Mouse (Mus musculus) kidney, adult 11 months (tissue): ENCODE data around the gene Ranbp10.

Experiments used
- DNase-seq: peaks from one replicate; pipeline ENCODE4 v3.0.0; 2022

The Ranbp10 gene

DNA sequence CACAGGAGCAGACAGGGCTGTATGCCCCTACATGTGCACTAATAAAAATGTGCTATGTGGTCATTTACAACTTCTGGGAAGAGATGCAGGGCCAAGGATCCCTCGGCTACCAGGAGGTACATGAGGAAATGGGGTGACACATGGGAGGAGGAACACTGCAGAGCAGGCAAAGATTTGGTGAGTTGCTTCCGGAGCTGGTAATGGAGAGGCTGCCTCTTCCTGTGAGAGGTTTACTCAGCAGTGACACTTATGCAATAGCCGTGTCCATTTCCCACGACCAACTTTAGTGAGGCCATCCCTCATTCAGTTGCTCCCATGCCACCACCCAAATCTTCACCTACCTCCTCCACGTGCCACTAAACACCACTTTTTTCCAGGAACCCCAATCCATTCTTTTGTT is 46.9 kb downstream of the Ranbp10 start:
- no peak for DNase-seq

DNA sequence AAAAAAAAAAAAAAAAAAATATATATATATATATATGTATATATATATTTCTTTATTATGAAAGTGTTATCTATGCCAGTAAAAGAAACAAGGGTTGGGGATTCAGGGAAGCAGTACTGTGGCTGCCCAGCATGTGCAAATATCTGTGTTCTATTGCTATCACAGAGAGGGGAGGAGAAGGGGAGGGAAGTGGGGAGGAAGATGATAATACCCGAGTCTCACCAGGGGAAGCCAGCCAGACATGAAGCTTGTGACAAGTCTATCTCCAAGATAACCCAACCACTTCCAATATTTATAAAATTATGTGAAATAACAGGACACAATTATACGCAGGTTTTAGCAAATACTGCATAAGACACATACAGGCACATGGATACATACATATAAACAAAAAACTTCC is 49.3 kb downstream of the Ranbp10 start:
- no peak for DNase-seq

DNA sequence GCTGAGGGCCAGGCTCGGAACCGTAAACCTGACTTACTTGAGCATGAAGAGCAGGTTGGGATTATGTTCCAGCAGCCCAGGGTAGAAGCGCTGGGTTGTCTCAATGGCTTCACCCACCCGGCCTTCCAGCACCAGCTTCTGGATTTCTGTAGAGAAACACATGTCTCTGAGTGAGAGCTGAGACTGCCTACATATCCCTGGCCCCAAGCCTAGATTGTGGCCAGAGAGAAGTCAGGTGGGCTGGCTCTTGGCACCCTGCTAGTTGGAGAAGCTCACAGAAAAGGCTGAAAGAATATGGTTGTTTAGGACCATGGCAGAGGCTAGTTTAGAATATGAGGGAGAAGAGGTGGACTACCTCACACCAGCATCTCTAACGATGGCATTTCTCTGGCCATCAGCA is 52.7 kb downstream of the Ranbp10 start:
- no peak for DNase-seq

DNA sequence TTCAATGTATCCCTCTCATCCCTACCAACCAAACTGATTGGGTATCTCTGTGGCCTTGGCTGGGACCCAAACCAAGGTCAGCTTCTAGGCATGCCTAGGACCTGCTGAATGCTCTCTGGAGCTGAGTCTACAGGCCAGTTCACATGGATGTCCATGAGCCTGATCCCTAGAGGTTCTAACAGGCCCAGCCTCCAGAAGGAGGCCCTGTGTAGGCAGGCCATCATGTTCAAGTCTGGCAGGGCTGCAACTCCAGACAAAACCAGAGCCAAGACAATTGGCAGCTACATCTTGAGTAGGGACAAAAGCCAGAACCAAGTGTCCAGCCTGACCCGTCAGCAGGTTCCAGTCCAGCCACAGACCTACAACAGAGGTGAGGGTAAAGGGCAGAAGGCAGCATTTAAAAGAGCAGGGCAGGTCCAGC is 53.7 kb downstream of the Ranbp10 start:
- no peak for DNase-seq

DNA sequence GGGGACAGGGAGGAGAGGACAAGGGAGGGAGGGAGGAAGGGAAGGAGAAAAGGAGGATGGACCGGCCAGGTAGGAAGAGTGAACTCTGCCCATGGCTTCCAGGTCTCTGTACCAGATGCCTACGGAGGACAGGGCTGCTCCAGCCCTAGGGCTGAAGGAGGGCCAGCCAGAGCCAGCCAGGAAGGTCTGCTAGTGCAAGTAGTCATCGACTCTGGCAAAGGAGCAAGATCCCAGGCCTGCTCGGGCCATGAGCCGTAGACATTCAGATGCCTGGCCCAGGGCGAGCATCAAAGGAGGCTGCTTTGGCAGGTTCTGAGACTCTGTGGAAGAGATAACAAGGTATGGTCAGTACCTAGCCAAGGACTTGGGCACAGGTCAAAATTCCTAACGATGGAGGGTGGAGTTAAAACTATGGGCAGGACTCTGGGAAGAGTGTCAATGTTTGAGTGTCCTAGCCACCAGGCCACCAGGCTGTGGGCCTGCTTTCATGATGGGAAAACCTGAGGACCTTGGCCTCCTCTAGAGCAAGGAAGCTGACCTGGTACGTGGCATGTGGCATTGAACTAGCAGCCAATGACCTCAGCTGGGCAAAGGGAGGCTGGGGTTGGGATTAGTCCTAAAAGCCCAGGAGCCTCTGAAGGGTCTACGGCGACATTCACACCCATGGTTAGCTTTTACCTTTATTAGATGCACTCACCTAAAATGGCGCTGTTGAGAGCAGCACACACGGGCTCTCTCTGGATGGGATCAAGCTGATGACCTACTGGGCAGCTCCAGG is 55.6 kb downstream of the Ranbp10 start:
- DNase-seq, result no peak

DNA sequence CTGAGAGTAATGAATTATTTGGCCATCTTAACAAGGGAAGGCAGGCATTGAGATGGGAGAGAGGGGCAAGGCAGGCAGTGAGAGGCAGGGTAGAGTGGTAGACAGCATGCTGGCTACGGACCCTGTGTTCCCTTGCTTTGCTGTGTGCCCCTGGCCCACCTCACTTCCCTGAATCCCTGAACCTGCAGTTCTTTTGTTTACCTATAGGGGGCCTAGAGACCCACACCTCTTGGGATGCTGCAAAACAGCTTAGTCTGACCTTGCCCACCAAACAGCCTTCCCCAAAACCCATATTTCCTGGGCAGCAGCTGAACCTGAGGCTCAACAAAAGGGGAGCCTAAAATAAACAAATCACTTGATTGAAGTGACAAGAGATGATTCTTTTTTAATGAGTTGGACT is 56.5 kb downstream of the Ranbp10 start:
- no peak for DNase-seq

DNA sequence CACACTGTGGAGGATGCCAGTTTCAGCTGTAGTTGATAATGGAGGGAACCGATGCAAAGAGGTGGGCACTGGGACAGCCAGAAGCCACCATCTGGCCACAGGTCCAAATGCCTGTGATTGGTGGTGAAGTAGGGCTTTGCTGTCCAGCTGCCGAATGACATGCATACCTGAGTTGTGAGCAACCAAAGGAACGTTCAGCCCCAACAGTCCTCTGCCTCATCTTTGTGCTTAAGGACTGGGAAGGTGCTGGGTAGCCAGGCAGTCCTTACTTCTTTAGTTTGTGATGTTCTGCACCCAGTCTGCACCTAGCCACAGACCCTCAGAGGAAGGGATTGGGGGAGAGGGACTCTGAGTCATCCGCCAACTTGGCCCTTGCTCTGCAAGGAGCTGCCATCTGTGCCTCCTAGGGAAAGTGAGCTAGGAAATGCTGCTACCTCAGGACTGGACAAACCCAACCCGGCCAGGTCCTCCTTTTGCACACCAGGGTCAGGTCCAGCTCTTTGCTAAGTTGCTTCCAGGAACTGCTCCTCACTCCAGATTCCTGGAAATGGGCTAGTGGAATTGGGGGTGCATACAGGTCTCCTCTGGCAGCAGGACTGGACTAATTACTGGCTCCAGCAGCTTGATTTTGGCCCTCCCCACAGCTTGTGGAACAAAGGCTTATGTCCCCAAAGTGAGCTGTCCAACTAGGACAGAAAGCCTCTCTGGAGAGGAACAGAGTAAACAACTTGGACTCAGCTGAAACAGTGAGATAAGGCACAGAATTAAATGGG is 58.5 kb downstream of the Ranbp10 start:
- no peak for DNase-seq

DNA sequence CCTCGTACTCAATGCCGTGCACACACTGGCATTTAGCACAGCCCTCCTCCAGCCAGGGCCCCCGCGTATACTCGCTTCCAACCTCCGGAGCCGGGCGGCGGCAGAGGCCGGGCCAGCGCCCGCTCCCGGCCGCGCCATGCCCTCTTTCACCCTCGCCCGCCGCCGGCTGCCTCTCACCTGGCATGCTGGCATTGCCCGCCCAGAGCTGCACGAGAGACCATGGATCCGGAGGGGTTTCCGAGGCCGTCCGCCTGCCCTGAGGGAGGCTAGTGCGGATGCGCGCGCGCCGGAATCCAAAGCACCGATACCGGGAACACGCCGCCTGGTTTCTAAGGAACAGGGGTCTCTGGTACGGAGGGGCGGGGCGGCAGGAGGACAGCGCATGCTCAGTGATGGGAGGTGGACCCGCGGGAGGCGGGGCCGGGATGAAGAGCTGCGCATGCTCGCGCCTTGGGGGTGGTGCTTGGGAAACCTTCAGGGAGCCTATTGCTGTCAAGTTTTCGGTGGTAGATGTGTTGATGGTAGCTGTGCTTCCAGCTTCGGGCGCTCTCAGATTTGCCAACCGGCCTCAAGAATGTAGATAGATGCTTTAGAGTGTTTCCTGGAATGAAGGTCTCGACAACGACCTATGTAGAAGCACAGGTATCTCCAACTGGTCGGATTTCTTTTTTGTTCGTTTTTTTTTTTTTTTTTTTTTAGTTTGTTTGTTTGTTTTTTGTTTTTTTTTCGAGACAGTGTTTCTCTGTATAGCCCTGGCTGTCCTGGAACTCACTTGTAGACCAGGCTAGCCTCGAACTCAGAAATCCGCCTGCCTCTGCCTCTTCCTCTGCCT is 68.7 kb downstream of the Ranbp10 start, which contains the start of gene Gfod2:
TSS of gene Gfod2 (minus strand) at position 388 of the 832 bp plus-strand sequence.
- peak; percentile 97 for DNase-seq

DNA sequence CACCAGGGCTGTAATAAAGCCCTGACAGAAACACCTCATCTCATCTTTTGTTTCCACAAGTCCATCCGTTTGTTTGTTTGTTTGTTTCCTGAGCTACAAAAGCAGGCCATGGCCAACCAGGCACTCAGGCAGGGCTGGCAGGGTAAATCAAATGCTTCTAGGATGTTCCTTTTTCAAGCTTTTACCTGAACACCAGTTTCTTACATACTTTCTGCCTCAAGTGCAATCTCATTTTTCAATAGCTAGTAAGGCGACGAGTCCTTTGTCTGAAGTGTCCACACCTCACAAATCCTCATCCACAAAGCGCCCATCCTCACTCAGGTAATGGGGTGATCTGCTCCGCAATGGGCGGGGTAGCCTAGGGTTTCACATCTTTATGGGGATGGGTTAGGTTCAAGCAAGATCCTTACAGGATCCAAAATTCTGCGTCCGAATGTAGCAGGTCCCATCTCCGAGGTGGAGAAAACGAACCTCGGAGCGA is 69.3 kb downstream of the Ranbp10 start:
- DNase-seq, result no peak

DNA sequence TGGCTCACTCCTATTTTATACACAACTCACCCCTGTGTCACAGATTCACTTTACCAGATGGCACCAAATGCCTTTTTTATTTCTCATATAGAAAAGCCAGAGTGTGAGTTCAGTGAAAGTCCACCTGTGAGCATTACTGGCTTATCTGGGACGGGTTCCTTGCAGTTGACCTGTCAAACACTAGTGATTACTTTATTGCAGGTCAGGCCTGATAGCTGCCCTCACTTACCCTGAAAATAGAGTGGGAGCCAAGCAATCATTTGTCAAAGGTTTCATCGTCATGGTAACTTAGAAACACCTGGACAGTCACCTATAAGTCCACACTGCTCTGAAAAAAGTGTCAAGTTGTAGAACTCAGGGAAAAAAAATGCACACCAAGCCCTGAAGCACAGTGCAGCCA is 72.5 kb downstream of the Ranbp10 start:
- no peak for DNase-seq

DNA sequence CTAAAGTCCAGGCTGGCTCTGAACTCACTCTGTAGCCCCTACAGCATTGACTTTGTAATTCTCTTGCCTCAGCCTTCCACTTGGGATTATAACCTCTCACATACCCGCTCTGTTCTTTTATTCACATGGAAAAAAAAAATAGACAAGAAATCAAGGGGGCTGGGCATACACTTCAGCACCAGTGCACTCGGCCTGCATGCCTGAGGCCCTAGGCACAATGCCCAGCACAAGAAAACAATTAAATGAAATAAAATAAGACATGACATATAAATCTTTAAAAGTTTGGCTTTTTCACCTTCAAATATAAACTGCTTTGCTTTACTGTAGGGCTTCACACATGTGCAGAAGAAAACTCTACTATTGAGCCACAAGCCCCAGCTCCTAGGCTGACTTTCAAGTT is 73.2 kb downstream of the Ranbp10 start:
- DNase-seq, result no peak

DNA sequence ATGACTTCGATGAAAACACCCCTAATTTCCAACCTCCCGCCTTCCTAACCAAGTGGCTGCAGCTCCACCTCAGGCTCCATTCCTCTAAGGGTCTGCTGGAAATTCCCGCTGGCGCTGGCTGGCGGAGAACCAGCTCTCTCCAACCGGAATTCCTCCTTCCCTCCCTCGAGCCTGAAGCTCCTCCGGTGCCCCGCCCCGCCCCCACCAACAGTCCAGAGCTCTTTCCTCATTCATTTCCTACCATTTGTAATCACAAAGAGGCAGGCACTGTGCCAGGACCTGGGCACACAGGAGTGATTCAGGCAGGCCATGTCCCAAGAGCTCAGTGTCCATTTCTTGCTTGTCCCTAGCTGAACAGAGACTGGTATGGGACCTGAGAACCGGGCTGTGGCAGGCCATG is 76.5 kb downstream of the Ranbp10 start:
- DNase-seq, result peak; percentile 82

DNA sequence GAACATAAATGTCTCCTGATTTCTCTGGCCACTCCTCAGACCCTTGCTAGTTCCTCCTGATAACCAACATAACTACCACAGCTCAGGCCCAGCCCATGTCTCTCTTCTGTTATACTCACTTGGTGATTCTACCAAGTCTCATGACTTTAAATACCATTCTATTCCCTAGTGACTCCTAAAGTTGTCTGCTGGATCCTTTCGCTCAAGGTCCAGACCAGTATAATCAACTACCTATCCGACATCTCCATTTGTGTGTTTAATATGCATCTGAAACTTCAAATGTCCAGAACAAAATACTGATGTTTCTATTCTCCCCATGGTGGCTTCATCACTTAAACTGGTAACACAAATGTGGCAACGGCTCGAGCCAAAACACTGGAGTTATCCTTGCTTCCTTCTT is 83.8 kb downstream of the Ranbp10 start:
- no peak for DNase-seq

DNA sequence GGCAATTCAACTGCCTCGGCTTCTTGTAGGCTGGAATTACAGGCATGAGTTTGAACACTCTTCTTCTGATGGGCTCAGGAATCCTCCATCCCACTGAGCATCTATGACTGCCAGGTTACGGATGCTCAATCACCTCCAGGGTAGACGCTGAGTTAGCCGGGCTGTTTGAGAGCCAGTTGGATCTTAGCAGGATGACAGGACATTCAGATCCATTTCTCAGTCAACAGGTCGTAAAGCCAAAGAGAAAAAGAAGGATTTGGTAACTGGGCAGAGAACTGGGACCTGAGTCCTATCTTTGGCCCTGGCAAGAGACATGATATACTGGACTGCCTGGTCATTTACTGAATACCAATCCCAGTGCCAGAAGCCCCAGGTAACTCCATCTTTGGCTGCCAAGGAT is 87.9 kb downstream of the Ranbp10 start:
- no peak for DNase-seq

DNA sequence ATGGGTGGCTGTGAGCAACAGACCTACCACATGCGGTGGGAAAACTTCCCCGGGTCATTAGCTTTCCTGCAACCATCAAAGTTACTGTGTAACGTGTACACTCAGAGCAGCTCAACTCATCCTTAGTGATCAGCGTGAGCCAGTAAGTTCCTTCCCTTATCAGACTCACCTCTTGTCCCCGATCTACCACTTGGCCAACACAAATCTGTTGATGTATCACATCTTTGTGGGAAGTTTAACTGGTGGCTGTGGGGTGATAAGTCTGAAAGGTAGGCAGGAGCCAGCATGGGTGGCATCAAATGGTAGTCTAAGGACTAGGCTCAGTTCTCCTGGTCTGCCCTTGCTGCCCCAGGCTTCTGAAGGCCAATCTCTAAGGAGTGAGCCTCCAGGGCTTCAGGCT is 95.0 kb downstream of the Ranbp10 start:
- DNase-seq, result no peak

DNA sequence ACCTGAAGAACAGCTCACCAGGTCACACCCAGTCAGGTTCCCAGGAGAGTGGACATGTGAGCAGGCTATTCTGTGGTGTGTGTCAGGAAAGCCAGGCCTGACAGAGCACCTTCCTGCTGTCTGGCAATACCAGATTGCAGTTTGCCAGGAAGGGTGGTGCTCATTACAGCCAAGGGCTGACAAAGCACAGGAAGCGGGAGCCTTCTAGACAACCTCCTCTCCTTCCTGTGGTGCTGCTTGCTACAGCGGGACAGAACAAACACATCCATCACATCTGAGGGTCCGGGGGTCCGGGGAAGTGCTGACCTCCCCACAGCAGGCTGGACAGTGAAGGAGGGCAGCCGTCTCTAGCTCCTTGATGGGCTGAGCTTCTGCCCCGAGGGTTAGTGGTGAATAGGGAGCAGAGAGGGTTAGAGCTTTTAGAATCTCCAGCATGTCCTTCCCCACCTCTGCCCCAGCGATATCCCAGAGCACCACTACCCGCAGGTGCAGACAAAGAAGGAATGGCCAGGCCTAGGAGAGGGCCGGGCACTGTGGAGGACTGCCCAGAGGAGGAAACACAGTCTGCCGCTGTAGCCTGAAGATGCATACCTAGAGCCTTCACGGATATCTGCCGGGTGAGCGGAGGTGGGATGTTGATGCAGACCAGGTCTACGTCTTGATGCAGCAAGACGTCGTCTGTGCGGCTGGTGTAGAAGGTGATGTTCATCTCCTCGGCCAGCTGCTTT is 99.6 kb downstream of the Ranbp10 start:
- peak; percentile 79 for DNase-seq

DNA sequence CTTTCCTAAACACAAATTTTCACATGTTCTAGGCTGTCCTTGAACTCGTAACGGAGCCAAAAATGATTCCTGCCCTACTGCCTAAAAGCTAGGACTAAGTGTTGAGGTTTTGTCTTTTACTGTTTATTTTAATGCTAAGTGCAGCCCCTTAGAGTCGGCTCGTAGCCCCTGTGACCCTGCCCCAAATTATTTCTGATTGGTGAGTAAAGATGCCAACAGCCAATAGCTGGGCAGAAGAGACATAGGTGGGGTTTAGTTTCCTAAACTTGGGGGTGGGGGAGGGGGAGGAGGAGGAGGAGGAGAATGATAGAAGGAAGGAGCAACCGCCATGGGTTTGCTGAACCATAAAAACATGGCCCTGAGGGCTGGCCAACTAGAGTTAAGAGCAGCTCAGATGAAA is 101.4 kb downstream of the Ranbp10 start:
- no peak for DNase-seq

DNA sequence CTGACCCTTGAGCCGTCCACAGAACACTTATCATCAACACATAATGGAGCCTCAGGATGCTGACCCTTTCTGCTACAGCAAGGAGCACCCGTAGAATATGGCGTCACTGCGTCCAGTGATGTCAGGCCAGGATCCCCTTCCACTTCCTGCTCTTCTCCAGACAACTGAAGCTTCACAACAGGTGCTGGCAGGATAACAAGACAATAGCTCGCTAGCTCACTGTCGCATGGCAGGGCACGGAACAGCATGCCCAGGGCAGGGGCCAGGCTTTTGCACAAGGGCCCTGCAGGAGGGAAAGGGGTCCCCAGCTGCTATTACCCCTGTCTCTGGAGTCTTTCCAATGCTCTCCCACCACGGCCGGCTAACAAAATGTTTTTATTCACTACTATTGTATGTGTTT is 104.3 kb downstream of the Ranbp10 start:
- no peak for DNase-seq

DNA sequence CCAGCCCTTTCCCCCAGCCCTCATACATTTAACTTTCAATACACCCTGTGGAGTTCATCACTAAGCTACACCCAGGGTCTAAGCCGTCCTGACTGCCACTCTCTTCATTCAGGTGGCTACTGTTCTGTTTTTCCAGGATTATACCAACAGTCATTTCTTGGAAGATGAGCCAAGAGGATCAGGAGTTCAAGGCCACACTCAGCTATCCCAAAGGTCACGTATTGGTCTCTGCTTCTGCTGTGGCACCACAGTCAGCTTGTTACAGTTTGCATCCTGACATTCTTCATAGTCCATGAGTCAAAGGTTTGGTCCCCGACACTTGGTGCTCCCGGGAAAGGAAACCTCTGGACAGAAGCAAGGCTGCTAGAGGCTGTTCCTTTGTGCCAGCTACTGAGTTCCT is 107.5 kb downstream of the Ranbp10 start:
- DNase-seq, result no peak
